Mouse (Mus musculus) kidney, postnatal 4 days (tissue): ENCODE data around the gene Napsa.

Experiments
- DNase-seq, 2 experiments: peaks; one replicate each; pipeline ENCODE4 v3.0.0; 2021; ENCODE audit warnings: mixed read lengths in 2 of 2

The Napsa gene

GRCm38 (mm10) chr7:44538756-44539624 is 33.2 kb upstream of the Napsa start:
- DNase-seq, result no peak

- DNase-seq, result no peak
Observed at GRCm38 (mm10) chr7:44542555-44542954, 29.6 kb upstream of the Napsa start.

GRCm38 (mm10) chr7:44543071-44543470 is 29.1 kb upstream of the Napsa start:
- no peak for DNase-seq

- DNase-seq, result no peak
Observed at GRCm38 (mm10) chr7:44546274-44546673, 25.9 kb upstream of the Napsa start.

- no peak for DNase-seq
Observed at GRCm38 (mm10) chr7:44547041-44547440, 25.1 kb upstream of the Napsa start.

GRCm38 (mm10) chr7:44547725-44548124 is 24.5 kb upstream of the Napsa start:
- DNase-seq, result peak in 1 of 2 experiments; percentile 8

GRCm38 (mm10) chr7:44548497-44549087 is 23.6 kb upstream of the Napsa start, which contains the start of gene Pold1:
TSS of gene Pold1 (minus strand) at chr7:44548849.
- DNase-seq, result peak; percentile 100

- peak in 1 of 2 experiments; percentile 7 for DNase-seq
Observed at GRCm38 (mm10) chr7:44549621-44550408, 22.4 kb upstream of the Napsa start.

- peak in 1 of 2 experiments; percentile 7 for DNase-seq
Observed at GRCm38 (mm10) chr7:44550409-44550678, 21.8 kb upstream of the Napsa start.

- DNase-seq, result no peak
Observed at GRCm38 (mm10) chr7:44551301-44551700, 20.9 kb upstream of the Napsa start.

GRCm38 (mm10) chr7:44551731-44552130 is 20.4 kb upstream of the Napsa start:
- DNase-seq, result no peak

- DNase-seq, result no peak
Observed at GRCm38 (mm10) chr7:44552141-44552908, 19.9 kb upstream of the Napsa start.

- DNase-seq, result peak; percentile 96
Observed at GRCm38 (mm10) chr7:44553196-44553764, 18.9 kb upstream of the Napsa start.

- DNase-seq, result peak; percentile 98
Observed at GRCm38 (mm10) chr7:44553826-44554225, 18.4 kb upstream of the Napsa start, which contains the start of gene Nr1h2. TSS of gene Nr1h2 (minus strand) at chr7:44553951.

GRCm38 (mm10) chr7:44557629-44558028 is 14.6 kb upstream of the Napsa start:
- no peak for DNase-seq

- DNase-seq, result peak; percentile 89 to 91
Observed at GRCm38 (mm10) chr7:44560435-44561400, 11.5 kb upstream of the Napsa start.

- no peak for DNase-seq
Observed at GRCm38 (mm10) chr7:44563284-44563683, 8.9 kb upstream of the Napsa start.

- no peak for DNase-seq
Observed at GRCm38 (mm10) chr7:44564486-44564885, 7.7 kb upstream of the Napsa start.

- DNase-seq, result no peak
Observed at GRCm38 (mm10) chr7:44565414-44565813, 6.8 kb upstream of the Napsa start.

GRCm38 (mm10) chr7:44568803-44569202 is 3.4 kb upstream of the Napsa start:
- DNase-seq, result no peak

- no peak for DNase-seq
Observed at GRCm38 (mm10) chr7:44570989-44571388, 1.2 kb upstream of the Napsa start.
